Mouse (Mus musculus) MEL (cell line): ENCODE measurements around the gene Pipox. TPM values are rescaled to one million over a fixed set of nuclear protein-coding genes. Genes with fewer than 3 reads are reported as not detected.

Experiments used
- DNase-seq: peaks from one replicate; pipeline ENCODE4 v3.0.0; 2011; ENCODE audit warnings: low read depth, low spot score
- H3K27ac ChIP-seq: 2 replicates; pipeline ENCODE4 v1.5.1; 2012; ENCODE audit warnings: low read depth, mild to moderate bottlenecking, control low read depth, low read length, moderate library complexity; ENCODE audit not compliant: control insufficient read depth
- H3K27me3 ChIP-seq, 2 experiments: fragments of 150-350 bp in 1 of 2; sonication (generic) in 1 of 2; 2 replicates each; pipeline ENCODE4 v1.6.1; 2012; ENCODE audit warnings: low read length in 2 of 2, mild to moderate bottlenecking in 2 of 2, improper control_type of control experiment in 1 of 2, moderate library complexity in 1 of 2; ENCODE audit not compliant: insufficient read depth in 2 of 2, control insufficient read depth in 1 of 2
- H3K36me3 ChIP-seq, 2 experiments: 2 replicates each; pipeline ENCODE4 v1.6.1; 2012 to 2014; ENCODE audit warnings: low read length in 2 of 2, improper control_type of control experiment in 1 of 2, inconsistent platforms in 1 of 2, mild to moderate bottlenecking in 1 of 2; ENCODE audit not compliant: insufficient read depth in 2 of 2, control insufficient read depth in 1 of 2
- H3K4me1 ChIP-seq, 2 experiments: fragments of 150-350 bp in 1 of 2; sonication (generic) in 1 of 2; 2 replicates each; pipeline ENCODE4 v1.6.1; 2012; ENCODE audit warnings: low read length in 2 of 2, improper control_type of control experiment in 1 of 2, mild to moderate bottlenecking in 1 of 2; ENCODE audit not compliant: insufficient read depth in 2 of 2, control insufficient read depth in 1 of 2
- H3K4me3 ChIP-seq, 2 experiments: fragments of 150-350 bp in 1 of 2; sonication (generic) in 1 of 2; 2 replicates each; pipeline ENCODE4 v1.5.1; 2012; ENCODE audit warnings: low read depth in 2 of 2, low read length in 2 of 2, mild to moderate bottlenecking in 2 of 2, moderate library complexity in 2 of 2, control low read depth in 1 of 2, improper control_type of control experiment in 1 of 2; ENCODE audit not compliant: control insufficient read depth in 1 of 2, insufficient read depth in 1 of 2
- H3K79me2 ChIP-seq: 2 replicates; pipeline ENCODE4 v1.6.1; 2012; ENCODE audit warnings: mild to moderate bottlenecking, low read length, moderate library complexity; ENCODE audit not compliant: control insufficient read depth, poor library complexity, insufficient read depth
- H3K9ac ChIP-seq: 2 replicates; pipeline ENCODE4 v1.6.1; 2012; ENCODE audit warnings: low read depth, mild to moderate bottlenecking, control low read depth, low read length, moderate library complexity; ENCODE audit not compliant: control insufficient read depth, poor library complexity, severe bottlenecking
- H3K9me3 ChIP-seq: fragments of 150-350 bp; sonication (generic); replicated peaks from 2 replicates; pipeline ENCODE4 v1.6.1; 2012; ENCODE audit warnings: mild to moderate bottlenecking, low read length, improper control_type of control experiment, moderate library complexity; ENCODE audit not compliant: insufficient read depth
- ELF1 ChIP-seq: IDR thresholded peaks from 2 replicates; pipeline ENCODE4 v1.6.1; 2014; ENCODE audit warnings: low read depth, mild to moderate bottlenecking, inconsistent platforms, low read length, improper control_type of control experiment, moderate library complexity
- ETS1 ChIP-seq: IDR thresholded peaks from 2 replicates; pipeline ENCODE4 v1.6.1; 2012; ENCODE audit warnings: low read depth, mild to moderate bottlenecking, inconsistent platforms, low read length, improper control_type of control experiment, moderate library complexity
- HCFC1 ChIP-seq: IDR thresholded peaks from 2 replicates; pipeline ENCODE4 v1.6.1; 2012; ENCODE audit warnings: low read depth, mild to moderate bottlenecking, inconsistent platforms, low read length, improper control_type of control experiment, moderate library complexity
- JUND ChIP-seq: IDR thresholded peaks from 2 replicates; pipeline ENCODE4 v1.6.1; 2011; ENCODE audit warnings: low read depth, mild to moderate bottlenecking, improper control_type of control experiment, low read length
- MAZ ChIP-seq: IDR thresholded peaks from 2 replicates; pipeline ENCODE4 v1.6.1; 2012; ENCODE audit warnings: low read depth, mild to moderate bottlenecking, inconsistent platforms, low read length, improper control_type of control experiment
- MXI1 ChIP-seq: IDR thresholded peaks from 2 replicates; pipeline ENCODE4 v1.6.1; 2011; ENCODE audit warnings: mild to moderate bottlenecking, low read depth, low read length, improper control_type of control experiment
- MYC ChIP-seq: IDR thresholded peaks from 2 replicates; pipeline ENCODE4 v1.6.1; 2011; ENCODE audit warnings: low read depth, mild to moderate bottlenecking, low read length, improper control_type of control experiment, moderate library complexity
- NELFE ChIP-seq: IDR thresholded peaks from 2 replicates; pipeline ENCODE4 v1.6.1; 2011; ENCODE audit warnings: low read depth, low read length, improper control_type of control experiment
- POLR2A ChIP-seq, 2 experiments: IDR thresholded peaks; 2 replicates each; pipeline ENCODE4 v1.6.1; 2011 to 2012; ENCODE audit warnings: low read length in 2 of 2, mild to moderate bottlenecking in 2 of 2, control low read depth in 1 of 2, improper control_type of control experiment in 1 of 2, low read depth in 1 of 2, moderate library complexity in 1 of 2; ENCODE audit not compliant: control insufficient read depth in 1 of 2, insufficient read depth in 1 of 2, poor library complexity in 1 of 2
- POLR2AphosphoS2 ChIP-seq: IDR thresholded peaks from 2 replicates; pipeline ENCODE4 v1.6.1; 2011; ENCODE audit warnings: low read length, improper control_type of control experiment
- POLR2AphosphoS5 ChIP-seq: IDR thresholded peaks from 2 replicates; pipeline ENCODE4 v1.6.1; 2012; ENCODE audit warnings: low read depth, borderline replicate concordance, mild to moderate bottlenecking, inconsistent platforms, low read length, moderate library complexity, mixed read lengths
- SMC3 ChIP-seq: IDR thresholded peaks from 2 replicates; pipeline ENCODE4 v1.6.1; 2011; ENCODE audit warnings: low read depth, low read length, improper control_type of control experiment
- TBP ChIP-seq: IDR thresholded peaks from 2 replicates; pipeline ENCODE4 v1.8.0; 2011; ENCODE audit warnings: low read depth, low read length, improper control_type of control experiment
- UBTF ChIP-seq: IDR thresholded peaks from 2 replicates; pipeline ENCODE4 v1.6.1; 2012; ENCODE audit warnings: low read depth, mild to moderate bottlenecking, inconsistent platforms, low read length, improper control_type of control experiment, moderate library complexity, borderline replicate concordance; ENCODE audit not compliant: insufficient read depth
- ZC3H11A ChIP-seq: IDR thresholded peaks from 2 replicates; pipeline ENCODE4 v1.6.1; 2012; ENCODE audit warnings: low read depth, mild to moderate bottlenecking, inconsistent platforms, low read length, improper control_type of control experiment
- ZKSCAN1 ChIP-seq: IDR thresholded peaks from 2 replicates; pipeline ENCODE4 v1.6.1; 2012; ENCODE audit warnings: low read depth, mild to moderate bottlenecking, inconsistent platforms, low read length, improper control_type of control experiment, moderate library complexity
- polyA plus RNA-seq, 2 experiments: library from polyadenylated mRNA; stranded (reverse) in 1 of 2; unstranded in 1 of 2; fragments of >175 nt in 1 of 2; fragments of >200 nt in 1 of 2; gene quantifications; 2 replicates each; pipeline versions ENCODE4 v1.2.1 to v1.2.4; 2012; ENCODE audit warnings: low replicate concordance in 2 of 2, low read depth in 1 of 2; ENCODE audit not compliant: insufficient read length in 2 of 2, insufficient read depth in 1 of 2, missing spikeins in 1 of 2
- total RNA-seq: library from RNA; depleted of rRNA; stranded (reverse); fragments of 300-350 nt; gene quantifications from 2 replicates; pipeline ENCODE4 v1.2.3, GENCODE M21; 2012

The Pipox gene
- total and polyA plus RNA-seq, 3 experiments, result not detected

DNA sequence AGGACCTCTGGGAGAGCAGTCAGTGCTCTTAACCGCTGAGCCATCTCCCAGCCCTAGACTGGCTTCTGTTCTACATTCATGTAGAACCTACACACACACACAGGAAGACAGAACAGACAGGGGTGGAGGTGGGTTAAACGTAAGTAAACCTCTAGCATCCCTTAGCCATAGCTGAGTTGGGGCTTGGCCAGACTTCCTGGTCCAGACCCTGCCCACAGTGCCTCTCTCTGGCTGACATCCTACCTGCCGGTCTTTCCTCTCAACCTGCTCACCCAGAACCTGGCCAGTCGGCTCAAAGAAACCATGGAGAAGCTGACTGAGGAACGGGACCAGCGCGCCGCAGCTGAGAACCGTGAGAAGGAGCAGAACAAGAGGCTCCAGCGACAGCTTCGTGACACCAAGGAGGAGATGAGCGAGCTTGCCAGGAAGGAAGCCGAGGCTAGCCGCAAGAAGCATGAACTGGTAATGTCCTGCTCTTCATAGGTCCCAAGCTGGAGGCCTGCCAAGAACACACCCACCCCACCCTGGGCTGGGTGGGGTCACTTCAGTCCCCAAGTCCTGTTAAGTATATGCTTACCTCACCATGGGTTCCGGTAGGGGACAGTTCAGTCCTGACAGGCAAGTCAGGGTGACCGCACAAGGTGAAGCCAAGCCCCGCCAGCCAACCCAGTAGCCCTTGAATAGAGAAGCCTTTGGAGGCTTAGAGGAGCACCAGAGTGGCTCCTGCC lies 40.8 kb downstream of the Pipox start:
- Histone ChIP-seq H3K79me2 (no peaks in the 10 kb centered on the region), H3K36me3 (no peaks in the 10 kb centered on the region), H3K4me1 (no peaks in the 10 kb centered on the region), H3K4me3 (no peak overlapping the region), H3K27me3 (no peaks in the 10 kb centered on the region), H3K27ac (no peak overlapping the region), H3K9ac (no peak overlapping the region), H3K9me3 (no peaks in the 10 kb centered on the region)
- DNase-seq, result no peak
- no peak for TF ChIP-seq UBTF
- 0 out of 2 replicates have a peak, but pooled peaks have one; percentile 40 for TF ChIP-seq TBP
- no peak for TF ChIP-seq POLR2AphosphoS5

DNA sequence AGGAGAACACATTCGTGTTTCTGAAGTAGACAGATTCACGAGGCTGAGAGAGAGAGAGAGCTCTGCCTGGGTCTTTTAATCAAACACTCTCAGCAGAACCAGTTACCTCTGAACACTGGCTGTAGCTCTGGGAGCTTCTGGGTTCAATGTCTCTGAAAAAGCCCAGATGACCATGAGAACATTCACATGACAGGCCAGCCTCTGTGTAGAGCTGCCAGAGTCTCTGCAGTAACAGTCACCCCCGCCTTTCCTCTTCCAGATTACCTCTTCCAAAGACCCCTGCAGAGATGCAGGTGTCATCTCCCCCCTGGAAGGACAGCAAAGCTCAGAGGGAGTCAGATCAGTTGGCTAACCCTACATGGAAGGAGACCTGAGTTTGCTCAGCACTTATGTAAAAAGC lies 41.7 kb downstream of the Pipox start:
- DNase-seq, result no peak
- Histone ChIP-seq H3K4me1 (no peaks in the 10 kb centered on the region), H3K79me2 (no peaks in the 10 kb centered on the region), H3K4me3 (no peak overlapping the region), H3K9ac (no peak overlapping the region), H3K9me3 (no peaks in the 10 kb centered on the region), H3K27me3 (no peaks in the 10 kb centered on the region), H3K36me3 (no peaks in the 10 kb centered on the region), H3K27ac (no peak overlapping the region)
- no peak for TF ChIP-seq POLR2A (IDR thresholded peaks at IDR 0.05; ENCODE audit: control insufficient read depth in 1 of 2, insufficient read depth in 1 of 2, low read depth in 1 of 2, low read length in 2 of 2, poor library complexity in 1 of 2)
- TF ChIP-seq NELFE, result no peak
- no peak for TF ChIP-seq JUND
- no peak for TF ChIP-seq HCFC1
- TF ChIP-seq UBTF, result no peak
- no peak for TF ChIP-seq ELF1
- no peak for TF ChIP-seq ZC3H11A
- no peak for TF ChIP-seq MYC
- TF ChIP-seq POLR2AphosphoS2, result no peak
- no peak for TF ChIP-seq MAZ
- no peak for TF ChIP-seq ZKSCAN1
- TF ChIP-seq ETS1, result no peak
- no peak for TF ChIP-seq SMC3
- TF ChIP-seq MXI1, result no peak
